Mouse (Mus musculus): ENCODE data around the gene Arpc1b.

DNA sequence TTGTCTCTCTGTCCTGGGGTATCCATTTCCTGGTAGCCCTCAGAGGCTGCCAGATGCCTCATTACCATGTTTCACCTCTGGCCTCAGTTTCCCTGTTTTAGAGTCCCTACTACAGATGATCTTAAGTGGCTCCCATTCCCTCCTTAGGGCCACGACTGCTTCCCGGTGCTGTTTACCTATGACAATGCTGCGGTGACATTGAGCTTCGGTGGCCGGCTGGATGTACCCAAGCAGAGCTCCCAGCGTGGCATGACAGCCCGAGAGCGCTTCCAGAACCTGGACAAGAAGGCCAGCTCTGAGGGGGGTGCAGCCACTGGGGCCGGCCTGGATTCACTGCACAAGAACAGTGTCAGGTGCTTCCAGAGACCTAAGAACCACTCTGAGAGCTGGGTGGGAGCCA lies 12.6 kb downstream of the Arpc1b start:
- TF ChIP-seq CTCF (IDR thresholded peaks at IDR 0.05; ENCODE audit: low read depth, low read length), result no peak
- TF ChIP-seq GATA1 (IDR thresholded peaks at IDR 0.05; ENCODE audit: borderline replicate concordance, low read length), result no peak

Measured in G1E (cell line).